ENCODE assay signal across 8 mouse cellular contexts in the genomic region with DNA sequence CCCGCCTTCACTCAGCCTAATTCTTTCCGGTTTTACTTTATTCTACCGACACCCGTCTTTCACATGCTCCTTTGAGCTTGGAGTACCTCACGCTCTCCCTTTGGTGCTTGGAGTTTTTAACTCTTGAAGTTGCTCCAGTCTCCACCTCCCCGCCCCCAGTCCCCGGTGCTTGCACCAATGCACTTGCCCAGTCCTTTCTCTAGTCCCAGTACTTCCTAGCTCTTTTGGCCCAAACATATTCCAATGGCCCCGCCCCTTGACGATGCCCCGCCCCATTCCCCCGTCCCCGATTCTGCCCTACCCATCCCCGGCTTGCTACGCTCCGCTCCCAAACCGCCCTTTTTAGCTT. TPM values are rescaled to one million over a fixed set of nuclear protein-coding genes. Genes with fewer than 3 reads are reported as not detected.
DNase-seq lines count a peak whose midpoint lies in the region; ATAC-seq lines count a peak whose summit lies in the region.

No protein-coding gene starts in this region.

- peak; percentile 99 for DNase-seq in heart, adult 11 months
- no peak for DNase-seq in heart, postnatal 36 days
- peak; percentile 63 for DNase-seq in WW6 (ENCODE audit: low read depth, low spot score)
- DNase-seq in heart, postnatal 4 days = peak; percentile 83
- DNase-seq in midbrain, embryonic 11.5 days (ENCODE audit: low spot score, missing footprints) = no peak
- DNase-seq in retina, postnatal 1 day = no peak

- H3K4me1 ChIP-seq in erythroblast, embryonic 14.5 days (ENCODE audit: control insufficient read depth) = peaks cover 40% of the 10 kb centered on the region
- peaks cover 5% of the 10 kb centered on the region; the same call in 1 of the 2 replicates for H3K4me1 ChIP-seq in limb, embryonic 12.5 days (replicated peaks)
- H3K4me1 ChIP-seq in midbrain, embryonic 11.5 days (ENCODE audit: control insufficient read depth, insufficient read depth, low read length) = peaks cover 5% of the 10 kb centered on the region

- intact Hi-C loops in heart, postnatal 36 days (cut with DNase I) = loop anchor here (5.0 kb wide), 1 partner anchor 495 kb away; a partner anchor contains a TSS

- no peaks in the 10 kb centered on the region for H3K9me3 ChIP-seq in erythroblast, embryonic 14.5 days (ENCODE audit: control insufficient read depth, low read length)
- H3K9me3 ChIP-seq in limb, embryonic 12.5 days = no peaks in the 10 kb centered on the region
- H3K9me3 ChIP-seq in midbrain, embryonic 11.5 days (ENCODE audit: control insufficient read depth, low read length) = no peaks in the 10 kb centered on the region

- H3K9ac ChIP-seq in limb, embryonic 12.5 days (replicated peaks) = peak overlapping the region; percentile 63
- H3K9ac ChIP-seq in midbrain, embryonic 11.5 days (ENCODE audit: low read length) = peak overlapping the region; percentile 68

- H3K4me3 ChIP-seq in erythroblast, embryonic 14.5 days (replicated peaks) = peak overlapping the region; percentile 70
- H3K4me3 ChIP-seq in limb, embryonic 12.5 days (replicated peaks) = peak overlapping the region; percentile 67
- H3K4me3 ChIP-seq in midbrain, embryonic 11.5 days (ENCODE audit: low read depth, low read length) = peak overlapping the region; percentile 55

- peak overlapping the region; percentile 85 for H3K4me2 ChIP-seq in limb, embryonic 12.5 days
- H3K4me2 ChIP-seq in midbrain, embryonic 11.5 days = peak overlapping the region; percentile 49

- H3K27ac ChIP-seq in limb, embryonic 12.5 days = peak overlapping the region; percentile 90
- H3K27ac ChIP-seq in midbrain, embryonic 11.5 days (ENCODE audit: low read depth, low read length) = peak overlapping the region; percentile 75

- WGBS in limb, embryonic 12.5 days = 0% methylated on average over 15 of the region's 16 CpGs
- WGBS in midbrain, embryonic 11.5 days = under 1% methylated on average over 16 of the region's 16 CpGs

- peak; percentile 90 for ATAC-seq in limb, embryonic 12.5 days (ENCODE audit: insufficient number of reproducible peaks, insufficient read depth, low FRiP score, low TSS enrichment, low read depth)
- ATAC-seq in midbrain, embryonic 11.5 days (ENCODE audit: low FRiP score) = peak; percentile 92; the same call in 1 of the 2 replicates

- H3K36me3 ChIP-seq in erythroblast, embryonic 14.5 days (ENCODE audit: control insufficient read depth) = peaks cover under 1% of the 10 kb centered on the region
- H3K36me3 ChIP-seq in limb, embryonic 12.5 days = no peaks in the 10 kb centered on the region
- H3K36me3 ChIP-seq in midbrain, embryonic 11.5 days (ENCODE audit: control insufficient read depth, insufficient read depth, low read length) = no peaks in the 10 kb centered on the region

- no peaks in the 10 kb centered on the region for H3K27me3 ChIP-seq in erythroblast, embryonic 14.5 days (ENCODE audit: control insufficient read depth)
- no peaks in the 10 kb centered on the region for H3K27me3 ChIP-seq in limb, embryonic 12.5 days
- no peaks in the 10 kb centered on the region for H3K27me3 ChIP-seq in midbrain, embryonic 11.5 days (ENCODE audit: control insufficient read depth, insufficient read depth, low read length)

RNA-seq across cellular contexts. Expression of a gene that starts 0.5 kb away (rescaled TPM):
- 1 to 10 TPM; 8.0 to 9.4 TPM for total RNA-seq in heart, postnatal 36 days (2021)
- 0.06 and 0.07 TPM in 2 replicates for polyA plus RNA-seq in erythroblast, embryonic 14.5 days (2012)
- total RNA-seq in heart, postnatal 4 days (2021) = 1 to 10 TPM; 6.2 to 6.9 TPM
- 20.1 and 20.4 TPM in 2 replicates for polyA plus RNA-seq in limb, embryonic 12.5 days (2016; fragmentation: Nextera tagmentation; extraction: Ambion mirVana)
- 22.9 and 24.9 TPM in 2 replicates for polyA plus RNA-seq in midbrain, embryonic 11.5 days (2014; fragmentation: Nextera tagmentation; extraction: Ambion mirVana)

RNA-seq across cellular contexts. Expression of a gene that starts 9.4 kb away (rescaled TPM):
- total RNA-seq in heart, postnatal 36 days (2021) = 10 to 100 TPM; 33.6 to 34.3 TPM
- 3.7 and 4.2 TPM in 2 replicates for polyA plus RNA-seq in erythroblast, embryonic 14.5 days (2012)
- 10 to 100 TPM; 32.0 to 33.6 TPM for total RNA-seq in heart, postnatal 4 days (2021)
- 12.2 and 12.4 TPM in 2 replicates for polyA plus RNA-seq in limb, embryonic 12.5 days (2016; fragmentation: Nextera tagmentation; extraction: Ambion mirVana)
- polyA plus RNA-seq in midbrain, embryonic 11.5 days (2014; fragmentation: Nextera tagmentation; extraction: Ambion mirVana) = 38.6 and 40.4 TPM in 2 replicates

Comparison
In these comparisons a context has a peak if more than half of its experiments do, and no peak if none do; other contexts are left out.
1. DNase-seq: peak in heart, adult 11 months (single experiment), WW6 (single experiment) and heart, postnatal 4 days (single experiment); none in heart, postnatal 36 days (0 of 2), midbrain, embryonic 11.5 days (single experiment) and retina, postnatal 1 day (single experiment).
2. RNA of a gene that starts 0.5 kb away (polyA plus RNA-seq): 22.9 to 24.9 TPM in midbrain, embryonic 11.5 days and 20.1 to 20.4 TPM in limb, embryonic 12.5 days; 0.06 to 0.07 TPM in erythroblast, embryonic 14.5 days; every median in the first group is over 10 times any median in the second.
3. Peak in every context shown above with its lines, with median percentiles within 50 percentile points of each other: H3K4me3 ChIP-seq.